Mouse (Mus musculus): ENCODE measurements around the gene M6pr.

DNA sequence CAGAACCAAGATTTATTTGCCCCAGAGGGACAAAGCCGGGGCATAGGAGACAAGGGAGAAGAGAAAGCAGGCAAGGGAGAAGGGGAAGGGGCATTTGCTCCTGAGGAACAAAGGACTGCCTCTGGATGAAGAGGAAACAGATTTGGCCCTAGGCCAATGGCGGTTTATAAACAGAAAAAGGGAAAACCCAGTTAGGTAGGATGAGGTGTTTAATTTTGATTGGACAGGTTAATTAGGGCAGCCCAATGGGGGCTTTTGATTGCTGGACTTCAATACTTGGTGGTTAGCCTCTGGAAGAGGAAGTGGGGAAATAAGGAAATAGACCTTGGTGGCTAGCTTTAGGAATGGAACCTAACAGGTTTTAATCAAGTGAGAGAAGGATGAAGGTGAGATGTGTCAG, 16.3 kb upstream of the M6pr start:
- TF ChIP-seq CHD2 (IDR thresholded peaks at IDR 0.05; ENCODE audit: low read depth, low read length) (no peak), HCFC1 (IDR thresholded peaks at IDR 0.05; ENCODE audit: borderline replicate concordance, insufficient read depth, low read length) (no peak), ZC3H11A (IDR thresholded peaks at IDR 0.05; ENCODE audit: borderline replicate concordance, low read depth, low read length) (no peak)

Data from ES-E14 (cell line).